Mouse (Mus musculus): Measurements from ENCODE around the gene Trpt1.

Trpt1 gene

GRCm38 (mm10) chr19:6992011-6992858 lies 3.7 kb upstream of the Trpt1 start, which contains the start of gene Dnajc4:
Dnajc4 (minus strand) TSS chr19:6992572.
- peak; percentile 88 for DNase-seq (ENCODE audit: low read depth, low spot score)

GRCm38 (mm10) chr19:6993011-6993770 lies 2.7 kb upstream of the Trpt1 start:
- DNase-seq (ENCODE audit: low read depth, low spot score), result no peak

- no peak for DNase-seq (ENCODE audit: low read depth, low spot score)
These were observed 1.9 kb upstream of the Trpt1 start for GRCm38 (mm10) chr19:6994002-6994401.

GRCm38 (mm10) chr19:6994489-6994888 lies 1.4 kb upstream of the Trpt1 start:
- no peak for DNase-seq (ENCODE audit: low read depth, low spot score)

GRCm38 (mm10) chr19:6995255-6995991 lies 508 bp upstream of the Trpt1 start:
- DNase-seq (ENCODE audit: low read depth, low spot score), result no peak

GRCm38 (mm10) chr19:6997721-6998290 lies 1.9 kb downstream of the Trpt1 start:
- DNase-seq (ENCODE audit: low read depth, low spot score), result no peak

- DNase-seq (ENCODE audit: low read depth, low spot score), result no peak
These were observed 3.6 kb downstream of the Trpt1 start for GRCm38 (mm10) chr19:6999360-7000063.

GRCm38 (mm10) chr19:7006892-7007593 lies 11.1 kb downstream of the Trpt1 start:
- DNase-seq (ENCODE audit: low read depth, low spot score), result no peak

GRCm38 (mm10) chr19:7012426-7012825 lies 16.5 kb downstream of the Trpt1 start:
- no peak for DNase-seq (ENCODE audit: low read depth, low spot score)

- DNase-seq (ENCODE audit: low read depth, low spot score), result no peak
These were observed 18.1 kb downstream of the Trpt1 start for GRCm38 (mm10) chr19:7013984-7014383.

- no peak for DNase-seq (ENCODE audit: low read depth, low spot score)
These were observed 18.7 kb downstream of the Trpt1 start for GRCm38 (mm10) chr19:7014481-7015135.

- no peak for DNase-seq (ENCODE audit: low read depth, low spot score)
These were observed 21.9 kb downstream of the Trpt1 start for GRCm38 (mm10) chr19:7017541-7018457.

GRCm38 (mm10) chr19:7018546-7018945 lies 22.6 kb downstream of the Trpt1 start:
- no peak for DNase-seq (ENCODE audit: low read depth, low spot score)

GRCm38 (mm10) chr19:7019191-7019590 lies 23.3 kb downstream of the Trpt1 start, which contains the start of gene Fermt3:
Fermt3 (minus strand) TSS chr19:7019469.
- no peak for DNase-seq (ENCODE audit: low read depth, low spot score)

- DNase-seq (ENCODE audit: low read depth, low spot score), result peak; percentile 54
These were observed 24.3 kb downstream of the Trpt1 start for GRCm38 (mm10) chr19:7020224-7020641.

- no peak for DNase-seq (ENCODE audit: low read depth, low spot score)
These were observed 33.6 kb downstream of the Trpt1 start for GRCm38 (mm10) chr19:7029531-7029930.

- DNase-seq (ENCODE audit: low read depth, low spot score), result no peak
These were observed 38.1 kb downstream of the Trpt1 start for GRCm38 (mm10) chr19:7034006-7034405.

GRCm38 (mm10) chr19:7039088-7039720 lies 43.3 kb downstream of the Trpt1 start:
- DNase-seq (ENCODE audit: low read depth, low spot score), result peak; percentile 35

All from retina, postnatal 7 days (tissue).